Mouse (Mus musculus): ENCODE results near the gene Gm4707.
"Not testable (repeated sequence)": the region's sequence is repeated elsewhere in the genome, so short reads cannot be mapped to it uniquely, and the experiment has no call there.

The Gm4707 gene

DNA sequence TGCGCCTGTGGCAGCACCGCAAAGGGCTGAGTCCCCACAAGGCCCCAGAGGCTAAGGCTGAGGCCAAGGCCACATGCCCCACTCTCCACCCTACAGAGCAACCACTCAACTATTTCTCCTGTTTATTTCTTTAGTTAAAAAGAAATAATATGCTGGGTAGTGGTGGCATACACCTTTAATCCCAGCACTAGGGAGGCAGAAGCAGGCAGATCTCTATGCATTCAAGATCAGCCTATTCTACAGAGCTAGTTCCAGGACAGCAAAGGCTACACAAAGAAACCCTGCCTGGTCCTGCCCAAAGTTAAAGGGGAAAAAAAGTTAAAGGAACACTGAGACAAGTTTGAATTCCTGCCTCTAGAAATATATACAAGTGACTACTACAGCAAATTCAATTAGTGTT lies at the start of gene Gm4707:
TSS of gene Gm4707 (minus strand) at position 101 of the 400 bp plus-strand sequence.
- in situ Hi-C loops (cut with MboI, MseI), result loop anchor here in 1 of 2 experiments (10.0 kb wide), 1 partner anchor 525 kb away; no protein-coding TSS in a partner anchor

DNA sequence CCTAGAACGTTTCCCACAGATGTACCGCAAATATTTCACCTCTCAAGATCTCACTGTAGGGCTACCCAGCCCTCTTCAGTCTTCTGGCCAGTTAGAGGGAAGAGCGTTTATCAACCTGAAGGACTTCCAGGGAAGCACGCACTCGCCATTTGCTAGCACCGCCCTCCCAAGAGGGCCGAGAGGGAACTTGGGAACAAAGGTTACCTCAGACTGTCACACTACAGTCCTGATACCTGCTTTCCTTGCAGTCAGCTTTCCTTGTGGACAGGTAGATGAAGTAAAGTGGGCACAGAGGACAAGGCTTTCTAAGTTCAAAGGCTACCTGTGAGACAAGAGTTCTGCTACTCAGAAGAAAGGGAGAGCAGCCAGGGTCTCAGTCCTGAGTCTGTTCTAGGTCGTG lies 47.1 kb upstream of the Gm4707 start:
- in situ Hi-C loops (cut with MboI, MseI), result no loop called here

DNA sequence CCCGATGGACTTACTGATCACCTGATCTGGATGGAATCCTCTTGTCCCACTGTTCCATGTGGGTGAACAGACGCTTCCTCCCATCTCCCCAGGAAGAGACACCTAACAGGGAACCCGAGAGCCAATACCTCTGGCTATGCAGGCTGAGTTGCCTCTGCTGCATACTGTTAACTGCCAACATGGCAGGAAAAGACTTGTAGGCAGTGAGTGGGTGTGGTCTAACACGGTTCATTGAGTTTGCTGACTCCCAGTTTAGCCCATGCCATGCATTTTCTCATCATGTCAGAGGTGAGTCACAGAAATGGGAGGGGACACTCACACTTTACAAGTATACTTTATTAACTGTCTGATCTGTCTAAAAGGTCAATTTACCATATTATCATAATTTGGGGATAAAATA lies 36.1 kb upstream of the Gm4707 start:
- in situ Hi-C loops (cut with MboI, MseI), result no loop called here

DNA sequence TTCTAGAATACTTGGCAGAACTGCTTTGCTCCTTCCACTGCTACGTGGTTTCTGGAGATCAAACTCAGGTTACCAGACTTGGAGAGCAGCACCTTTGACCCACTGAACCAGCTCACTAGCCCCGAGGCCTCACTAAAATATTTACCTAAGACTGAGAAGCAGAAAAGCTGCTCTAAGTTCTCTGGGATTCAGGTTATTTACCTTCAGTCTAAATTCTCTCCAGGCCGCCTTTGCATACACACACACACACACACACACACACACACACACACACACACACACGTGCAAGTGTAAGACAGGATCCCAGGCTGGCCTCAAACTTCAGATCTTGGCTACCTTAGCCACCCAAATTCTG lies 31.6 kb upstream of the Gm4707 start:
- in situ Hi-C loops (cut with MboI, MseI), result no loop called here

DNA sequence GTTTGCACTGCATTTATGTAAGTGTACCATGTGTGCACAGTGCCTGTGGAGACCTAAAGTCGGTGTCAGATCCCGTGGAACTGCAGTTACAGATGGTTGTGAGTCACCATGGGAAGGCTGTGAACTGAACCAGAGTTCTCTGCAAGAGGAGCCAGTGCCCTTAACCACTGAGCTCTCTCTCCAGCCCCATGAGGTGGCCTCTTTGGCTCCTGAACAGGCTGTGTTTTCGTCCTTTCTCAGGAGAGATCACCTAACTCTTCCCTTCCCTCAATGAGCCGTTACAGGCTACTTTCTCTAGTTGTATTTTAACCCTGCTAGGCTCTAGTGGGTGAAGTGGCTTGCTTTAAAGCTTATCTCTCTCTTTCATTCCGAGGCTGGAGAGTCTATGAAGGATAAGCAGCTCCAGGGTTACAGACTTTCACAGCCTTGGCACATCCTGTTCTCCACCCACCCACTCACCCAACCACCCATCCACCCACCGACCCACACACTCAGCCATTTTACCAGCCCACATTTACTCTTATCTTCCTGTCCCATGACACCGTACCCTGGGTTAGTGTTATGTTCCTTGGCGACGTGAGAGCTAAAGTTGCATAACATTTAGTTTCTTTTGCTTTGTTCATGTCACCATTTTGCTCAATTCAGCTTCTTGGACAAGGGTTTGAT lies 31.1 kb upstream of the Gm4707 start:
- in situ Hi-C loops (cut with MboI, MseI), result no loop called here

DNA sequence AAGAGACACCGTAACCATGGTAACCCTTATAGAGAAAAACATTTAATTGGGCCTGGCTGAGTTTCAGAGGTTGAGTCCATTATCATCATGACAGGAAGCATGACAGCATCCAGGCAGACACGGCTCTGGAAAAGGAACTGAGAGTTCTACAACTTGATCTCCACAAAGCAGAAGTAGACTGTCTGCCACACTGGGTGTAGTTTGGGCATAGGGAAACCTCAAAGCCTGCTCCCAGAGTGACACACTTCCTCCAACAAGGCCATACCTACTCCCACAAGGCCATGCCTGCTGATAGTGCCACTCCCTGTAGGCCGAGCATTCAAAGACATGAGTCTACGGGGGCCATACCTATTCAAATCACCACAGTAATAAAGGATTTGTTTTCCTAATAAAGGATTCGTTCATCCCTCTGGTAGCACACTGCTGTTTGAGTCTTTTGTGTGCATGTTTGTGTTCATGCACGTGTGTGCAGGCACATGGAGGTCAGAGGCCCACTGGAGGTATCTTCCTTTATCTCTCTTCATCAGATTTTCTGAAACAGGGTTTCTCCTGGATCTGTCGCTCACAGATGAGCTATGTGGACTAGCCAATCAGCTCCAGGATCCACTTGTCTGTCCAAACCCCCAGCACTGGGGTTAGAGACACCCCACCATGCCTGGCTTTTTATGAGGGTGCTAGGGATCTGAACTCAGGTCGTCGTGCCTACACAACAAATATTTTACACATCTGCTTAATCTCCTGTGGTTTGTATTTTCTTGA lies 30.2 kb upstream of the Gm4707 start:
- in situ Hi-C loops (cut with MboI, MseI), result no loop called here

DNA sequence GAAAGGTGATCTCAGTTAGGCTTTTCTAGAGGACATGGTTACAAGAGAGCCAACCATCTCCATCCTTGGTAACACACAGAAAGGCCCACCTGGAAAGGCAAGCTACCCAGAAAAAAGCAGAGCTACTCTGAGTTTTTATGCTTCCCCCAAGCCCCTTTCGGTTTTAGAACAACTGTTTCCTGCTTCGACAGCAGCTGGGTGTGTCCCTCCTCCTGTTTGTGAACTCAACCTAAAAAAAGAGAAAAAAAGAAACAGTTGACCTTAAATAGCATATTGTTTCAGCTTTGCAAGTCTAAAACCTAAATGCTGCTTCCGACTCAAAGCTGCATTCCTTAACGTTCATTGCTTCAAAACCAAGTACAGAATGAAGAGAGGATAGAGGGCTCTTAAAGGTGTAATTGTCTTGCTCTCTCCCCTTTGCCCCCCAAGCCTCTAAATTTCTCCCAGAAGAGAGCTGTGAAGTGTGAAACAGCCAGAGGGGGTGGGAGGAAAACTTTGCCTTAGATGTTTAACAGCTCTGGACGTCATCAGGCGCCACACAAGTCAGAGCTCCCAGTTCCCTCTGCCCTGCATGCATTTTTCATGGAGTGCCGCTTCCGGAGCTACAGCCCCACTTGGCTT lies 26.6 kb upstream of the Gm4707 start:
- in situ Hi-C loops (cut with MboI, MseI), result no loop called here

DNA sequence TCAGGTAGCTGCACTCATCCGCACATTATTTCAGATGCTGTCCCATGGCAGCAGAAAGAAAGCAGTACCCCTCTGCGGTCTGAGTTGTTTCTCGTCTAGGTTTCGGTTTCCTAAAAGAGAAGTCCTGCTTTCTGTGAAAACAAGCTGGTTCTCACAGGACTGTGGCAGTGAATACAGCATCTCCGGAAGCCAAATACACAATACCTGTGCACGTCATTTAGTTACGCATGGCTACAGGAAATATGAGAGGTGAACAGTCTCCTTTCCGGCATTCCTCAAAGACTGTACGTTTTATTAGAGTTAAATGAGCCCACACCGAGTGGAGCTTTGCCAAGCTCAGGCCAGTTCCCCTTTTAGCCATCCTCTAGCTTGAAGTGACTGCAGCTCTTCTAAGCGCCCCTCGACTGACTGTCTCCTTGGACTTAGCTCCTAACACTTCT lies 26.1 kb upstream of the Gm4707 start:
- in situ Hi-C loops (cut with MboI, MseI), result no loop called here

DNA sequence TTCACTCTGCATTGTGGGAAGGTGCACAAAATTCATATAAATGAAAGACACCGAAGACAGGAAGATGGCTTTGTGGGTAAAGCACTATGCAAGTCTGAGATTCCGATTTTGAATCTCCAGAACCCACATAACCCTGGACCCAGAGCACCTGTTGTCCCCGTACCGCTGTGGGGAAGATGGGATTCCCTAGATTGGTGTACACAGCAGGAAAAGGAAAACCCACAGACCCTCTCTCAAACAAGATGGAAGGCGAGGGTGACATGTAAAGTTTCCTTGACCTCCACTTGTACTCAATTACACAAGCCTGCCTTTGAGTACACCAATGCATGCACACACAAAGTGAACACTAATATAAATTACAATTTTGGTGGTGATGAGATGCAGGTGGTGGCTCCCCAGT lies 25.0 kb upstream of the Gm4707 start:
- in situ Hi-C loops (cut with MboI, MseI), result no loop called here

DNA sequence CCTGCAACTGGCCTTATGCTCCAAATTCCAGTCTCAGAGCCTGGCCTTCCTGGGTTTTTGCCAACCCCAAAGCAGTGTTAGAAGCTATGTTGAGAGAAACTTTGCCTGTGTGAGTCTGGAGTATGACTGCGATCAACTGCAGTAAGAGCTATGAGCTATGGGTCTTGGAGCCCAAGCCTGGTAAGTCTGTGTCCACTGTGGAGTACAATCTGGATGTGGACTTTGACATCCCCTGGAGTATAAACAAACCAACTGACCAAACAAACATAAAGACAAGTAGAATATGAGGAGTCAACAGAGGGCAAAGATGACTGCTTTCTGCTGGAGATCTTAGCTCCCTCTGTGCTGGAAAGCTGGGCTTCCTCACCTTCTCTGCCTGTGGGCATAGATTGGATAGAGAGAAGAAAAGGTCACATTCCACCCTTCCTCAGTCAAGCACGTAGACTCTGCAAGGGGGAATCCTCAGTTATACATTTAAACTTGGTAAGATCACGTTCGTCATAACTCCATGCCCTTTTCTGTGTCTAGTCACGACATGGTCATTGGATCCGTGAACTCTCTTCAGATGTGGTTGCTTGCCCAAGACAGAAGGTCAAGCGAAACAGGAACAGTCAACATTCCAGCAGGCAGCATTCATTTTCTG lies 23.8 kb upstream of the Gm4707 start:
- in situ Hi-C loops (cut with MboI, MseI), result no loop called here

DNA sequence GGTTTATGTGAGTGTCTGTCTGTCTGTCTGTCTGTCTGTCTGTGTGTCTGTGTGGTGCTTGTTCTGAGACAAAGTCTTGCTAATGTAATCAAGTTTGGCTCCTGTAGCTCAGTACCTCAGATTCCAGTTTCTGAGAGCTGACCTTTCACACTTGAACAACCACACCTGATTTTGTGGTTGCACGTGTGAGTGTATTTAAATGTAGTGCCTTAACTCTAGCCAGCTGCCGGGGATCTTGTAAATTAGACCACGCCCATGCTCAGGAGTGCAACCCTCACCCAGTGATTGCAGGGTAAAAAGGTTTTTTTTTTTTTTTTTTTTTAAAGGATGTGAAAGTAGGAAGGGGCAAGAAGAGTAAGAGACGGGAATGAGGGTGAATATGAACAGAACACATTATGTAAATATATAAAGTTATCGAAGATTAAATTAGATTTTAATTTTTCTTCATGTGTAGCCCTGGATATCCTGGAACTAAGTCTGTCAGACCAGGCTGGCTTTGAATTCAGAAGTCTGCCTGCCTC lies 19.7 kb upstream of the Gm4707 start:
- in situ Hi-C loops (cut with MboI, MseI), result no loop called here

DNA sequence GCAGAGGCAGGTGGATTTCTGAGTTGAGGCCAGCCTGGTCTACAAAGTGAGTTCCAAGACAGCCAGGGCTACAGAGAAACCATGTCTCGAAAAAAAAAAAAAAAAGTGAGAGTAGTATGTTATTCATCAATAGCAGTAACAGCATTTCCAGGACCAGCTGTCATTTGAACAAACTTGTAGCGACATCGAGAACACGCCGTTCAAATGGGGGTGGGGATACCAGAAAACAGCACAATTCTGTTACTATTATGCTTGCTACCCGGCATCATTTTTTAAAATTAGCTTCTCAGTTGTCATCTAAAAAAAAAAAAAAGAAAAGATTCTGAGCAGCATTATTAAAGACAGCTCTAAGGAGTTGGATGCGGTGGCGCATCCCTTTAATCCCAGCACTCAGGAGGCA lies 17.8 kb upstream of the Gm4707 start:
- in situ Hi-C loops (cut with MboI, MseI), result no loop called here

DNA sequence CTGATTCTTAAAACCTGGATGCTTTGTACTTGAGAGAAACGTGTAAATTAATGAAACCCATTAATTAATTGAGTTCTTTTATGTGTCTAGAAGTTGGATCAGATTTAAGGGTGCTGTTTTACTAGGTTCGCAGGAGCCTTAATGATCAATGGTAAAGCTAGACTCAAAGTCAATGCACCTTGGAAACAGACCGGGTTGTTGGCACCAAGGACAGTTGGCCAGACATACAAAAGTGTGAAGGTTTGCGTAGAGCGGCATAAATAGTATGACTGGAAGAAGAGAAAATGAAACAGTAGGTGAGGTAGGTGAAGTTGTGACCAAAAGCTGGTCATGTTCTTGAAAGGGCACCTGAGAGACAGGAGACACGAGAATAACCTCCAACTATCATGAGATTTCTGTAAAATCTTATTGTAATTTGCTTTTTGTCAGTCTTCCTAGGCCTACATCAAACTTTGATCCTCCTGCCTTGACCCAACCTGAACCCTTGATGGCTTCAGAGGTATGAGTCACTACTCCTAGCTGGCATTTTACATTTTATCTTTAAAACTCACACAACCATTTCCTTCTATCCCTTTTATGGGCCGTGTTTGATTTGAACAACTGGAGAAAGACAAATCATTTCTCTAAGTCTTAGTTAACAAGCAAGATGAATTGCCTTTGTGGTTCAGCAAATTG lies 16.8 kb upstream of the Gm4707 start:
- in situ Hi-C loops (cut with MboI, MseI), result no loop called here

DNA sequence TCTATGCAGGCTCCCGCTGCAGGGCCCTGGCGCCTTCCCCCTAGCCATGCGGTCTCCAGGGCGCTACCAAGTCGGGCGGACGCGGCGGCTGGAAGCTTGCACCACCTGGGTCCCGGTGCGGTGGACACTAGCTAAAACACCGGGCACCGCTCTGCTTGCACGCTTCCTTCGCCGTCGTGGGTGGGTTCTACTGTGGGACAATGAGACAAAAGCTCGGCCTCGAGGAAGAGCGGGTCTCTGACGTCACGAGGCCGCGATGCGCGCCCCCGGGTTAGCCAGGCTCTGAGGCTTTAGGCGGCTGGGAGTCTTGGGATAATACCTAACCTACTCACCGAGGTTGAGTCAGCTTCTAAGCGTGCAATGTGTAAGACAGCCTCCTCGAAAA lies 16.0 kb upstream of the Gm4707 start:
- in situ Hi-C loops (cut with MboI, MseI), result no loop called here

DNA sequence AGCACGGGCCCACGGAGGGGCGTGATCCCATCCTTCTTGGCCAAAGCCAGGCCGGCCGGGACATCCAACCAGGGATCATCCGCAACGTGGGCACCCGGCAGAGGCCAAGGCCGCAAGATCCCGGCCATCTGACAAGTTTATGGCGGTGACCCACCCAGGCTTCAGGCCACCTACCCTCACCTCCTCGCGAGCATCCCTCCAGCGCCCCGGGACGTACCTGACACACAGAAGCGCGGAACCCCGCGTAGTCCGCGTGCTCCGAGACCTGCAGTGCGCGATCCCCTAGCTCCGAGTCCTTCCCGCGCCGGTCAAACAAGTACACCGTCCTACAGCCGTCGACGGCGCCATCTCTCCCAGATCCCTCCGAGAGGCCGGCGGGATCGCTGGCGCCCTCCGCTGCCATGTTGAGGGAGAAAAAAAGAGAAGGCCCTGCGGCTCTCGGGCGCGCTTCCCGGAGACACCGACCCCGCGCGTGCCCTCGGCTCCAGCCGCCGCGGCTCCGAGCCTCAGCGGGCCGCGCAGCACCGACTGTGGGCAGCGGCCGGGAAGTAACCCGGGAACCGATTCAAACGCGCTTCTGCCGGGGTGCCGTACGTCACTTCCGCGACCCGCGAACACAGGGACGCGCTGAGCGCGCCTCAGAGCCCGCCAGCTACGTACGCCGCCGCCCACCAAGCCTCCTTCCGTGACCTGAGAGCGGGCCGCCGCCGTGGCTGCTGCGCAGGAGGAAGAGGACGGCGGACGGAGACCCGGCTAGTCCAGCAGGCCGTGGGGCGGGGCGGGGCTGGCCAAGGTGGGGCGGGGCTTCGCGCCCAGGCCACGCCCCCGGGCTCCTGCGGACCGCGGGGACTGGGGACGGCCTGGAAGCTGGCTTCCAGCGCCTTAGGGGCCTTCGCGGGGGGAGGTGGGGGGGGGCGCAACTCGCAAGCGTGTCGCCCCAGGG lies 15.3 kb upstream of the Gm4707 start, which contains the start of gene Smchd1:
TSS of gene Smchd1 (minus strand) at position 582 of the 943 bp plus-strand sequence.
- in situ Hi-C loops (cut with MboI, MseI), result no loop called here

DNA sequence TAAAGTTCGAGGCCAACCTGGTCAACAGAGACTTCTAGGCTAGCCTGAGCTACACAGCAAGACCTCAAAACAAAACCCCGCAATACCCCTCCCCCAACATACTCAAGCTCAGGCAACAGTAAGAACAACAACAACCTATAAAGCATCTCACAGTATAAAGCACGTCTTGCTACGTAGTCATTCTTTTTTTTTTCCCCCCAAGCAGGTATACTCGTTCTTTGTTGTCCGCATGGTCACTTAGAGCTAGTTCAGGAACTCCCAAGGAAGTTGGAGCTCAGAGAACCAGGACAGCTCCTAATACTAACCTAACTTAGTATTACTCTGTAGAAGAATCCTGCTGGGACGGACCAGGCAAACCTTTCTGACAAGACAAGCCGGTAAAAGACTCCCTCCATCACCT lies 14.4 kb upstream of the Gm4707 start:
- in situ Hi-C loops (cut with MboI, MseI), result no loop called here

DNA sequence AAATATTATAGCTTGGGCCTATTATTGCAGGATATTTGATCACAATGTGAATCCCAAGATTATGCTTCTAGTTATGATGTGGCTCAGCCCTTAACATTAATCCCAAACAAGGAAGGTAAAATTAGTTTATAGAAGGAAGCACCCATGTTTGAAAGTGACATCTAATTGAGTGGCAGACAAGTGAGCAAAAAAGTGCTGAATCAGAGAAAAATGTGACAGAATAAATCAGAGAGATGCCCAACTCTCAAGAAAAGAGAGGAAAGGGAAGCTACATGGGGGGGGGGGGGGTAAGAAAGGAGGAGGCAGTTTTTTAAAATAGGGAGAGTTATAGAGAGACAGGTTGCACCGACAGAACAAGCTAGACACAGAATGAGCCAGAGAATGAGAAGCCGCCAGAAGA lies 11.5 kb upstream of the Gm4707 start:
- in situ Hi-C loops (cut with MboI, MseI), result no loop called here

DNA sequence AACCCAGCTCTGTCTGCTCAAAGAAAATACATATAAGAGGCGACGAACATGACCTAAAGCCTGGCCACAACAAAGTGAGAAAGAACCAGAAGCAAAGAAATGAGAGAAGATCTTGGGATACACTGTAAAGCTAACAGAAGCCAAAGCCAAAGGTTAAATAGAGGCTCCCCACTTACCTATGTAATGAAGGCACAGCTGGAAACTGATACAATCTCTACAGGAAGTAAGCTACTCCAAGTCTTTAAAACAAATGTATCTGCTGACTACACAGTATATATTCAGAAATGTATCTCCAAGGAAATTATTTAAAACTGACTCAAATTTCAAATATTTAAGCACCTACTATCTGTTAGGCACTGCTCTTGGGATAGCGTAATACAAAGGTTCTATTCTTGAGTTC lies 594 bp upstream of the Gm4707 start:
- in situ Hi-C loops (cut with MboI, MseI), result loop anchor here in 1 of 2 experiments (10.0 kb wide), 1 partner anchor 524 kb away; no protein-coding TSS in a partner anchor

DNA sequence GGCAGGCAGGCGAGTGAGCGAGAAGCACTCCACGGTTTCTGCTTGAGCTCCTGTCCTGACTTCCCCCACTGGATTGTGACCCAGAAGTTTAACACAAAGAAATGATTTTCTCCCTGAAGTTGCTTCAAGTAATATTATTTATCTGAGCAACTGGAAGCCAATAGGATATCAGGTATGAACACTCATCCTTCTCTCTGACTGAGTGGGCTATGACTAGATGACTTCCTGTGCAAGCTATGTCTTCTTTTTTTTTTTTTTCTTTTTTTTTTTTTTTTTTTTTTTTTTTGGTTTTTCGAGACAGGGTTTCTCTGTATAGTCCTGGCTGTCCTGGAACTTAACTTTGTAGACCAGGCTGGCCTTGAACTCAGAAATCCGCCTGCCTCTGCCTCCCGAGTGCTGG lies 2.4 kb downstream of the Gm4707 start:
- in situ Hi-C loops (cut with MboI, MseI), result not testable (repeated sequence)

DNA sequence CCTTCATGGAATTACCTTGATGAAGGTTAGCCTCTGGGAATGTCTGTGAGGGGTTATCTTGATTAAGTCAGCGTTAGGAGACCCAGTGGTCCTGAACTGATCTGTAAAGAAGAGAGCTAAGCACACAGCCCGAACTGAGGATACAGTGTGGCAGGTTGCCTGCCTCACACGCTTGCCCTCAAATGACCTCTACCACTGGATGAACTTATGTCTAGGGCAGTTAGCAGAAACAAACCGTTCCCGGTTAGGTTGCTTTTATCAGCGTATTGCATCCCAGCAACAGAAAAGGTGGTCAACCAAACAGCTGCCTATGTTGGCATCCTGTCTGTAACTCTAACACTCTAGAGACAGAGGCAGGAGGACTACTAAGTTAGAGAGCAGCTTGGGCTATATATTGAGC lies 14.5 kb downstream of the Gm4707 start:
- in situ Hi-C loops (cut with MboI, MseI), result loop anchor here in 1 of 2 experiments (5.0 kb wide), 1 partner anchor 38 kb away; no protein-coding TSS in a partner anchor

All from T-helper 17 cell (primary cell).